ENCODE assay signal across 11 mouse cellular contexts in the genomic region with DNA sequence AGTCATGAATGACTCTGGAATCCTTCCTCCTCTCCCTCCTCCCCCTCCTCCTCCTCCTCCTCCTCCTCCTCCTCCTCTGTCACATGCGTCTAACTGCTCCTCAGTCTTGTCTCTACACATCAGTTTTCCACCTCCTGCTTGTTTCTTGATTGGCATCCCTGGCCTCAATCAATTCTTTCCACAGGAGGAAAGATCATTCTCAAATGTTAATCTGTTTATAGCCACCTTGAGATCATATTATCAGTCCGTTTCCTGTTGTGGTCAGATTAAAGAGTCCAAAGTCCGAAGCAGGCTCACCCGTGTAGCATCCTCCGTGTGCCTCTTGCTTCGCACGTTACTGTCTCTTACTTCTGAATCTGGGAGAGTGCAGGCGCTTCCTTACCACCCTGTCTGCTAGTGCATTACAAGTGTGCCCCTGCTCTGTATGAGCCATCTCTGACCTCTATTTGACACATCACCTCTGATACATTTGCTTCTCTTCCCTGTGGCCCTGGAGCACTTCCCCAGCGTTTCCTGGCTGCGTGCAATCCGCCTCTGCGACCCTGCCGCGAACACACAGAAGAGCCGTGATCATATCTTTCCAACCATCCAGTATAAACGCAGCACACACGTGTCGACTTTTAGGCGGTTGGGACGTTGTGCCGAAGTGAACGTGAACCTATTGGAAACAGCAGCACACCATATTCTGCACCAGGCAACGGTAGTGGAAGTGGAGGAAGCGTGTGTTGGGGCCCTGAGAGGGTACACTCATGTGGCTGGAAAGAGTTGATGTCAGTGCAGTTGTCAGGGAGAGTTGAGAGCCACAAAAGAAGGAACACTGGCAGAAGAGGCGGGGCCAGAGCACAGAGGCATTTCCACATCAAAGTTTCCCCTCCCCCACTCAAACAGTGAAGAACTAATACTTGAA.
DNase-seq lines count a peak whose midpoint lies in the region; ATAC-seq and TF ChIP-seq lines count a peak whose summit lies in the region.
"Had no signal": no experiment of that assay in that cellular context is flagged by ENCODE, and none has a peak within 500 bp of the region (broad histone marks: within the 10 kb centered on the region; RNA-seq: fewer than 3 reads in every experiment).

No protein-coding gene starts in this region.

- H3K4me1 ChIP-seq in heart, embryonic 16.5 days (ENCODE audit: control insufficient read depth, insufficient read depth, low read length), result peaks cover 7% of the 10 kb centered on the region
- peaks cover 9% of the 10 kb centered on the region for H3K4me1 ChIP-seq in E14TG2a.4 (replicated peaks; ENCODE audit: low read depth, low read length)
- H3K4me1 ChIP-seq in embryonic facial prominence, embryonic 14.5 days (ENCODE audit: control insufficient read depth, insufficient read depth, low read length), result peaks cover 5% of the 10 kb centered on the region; the same call in 1 of the 2 replicates
- peaks cover 90% of the 10 kb centered on the region for H3K4me1 ChIP-seq in megakaryocyte, embryonic 14.5 days

- H3K4me3 ChIP-seq in heart, embryonic 16.5 days (ENCODE audit: low read length), result no peak overlapping the region
- H3K4me3 ChIP-seq in E14TG2a.4 (replicated peaks; ENCODE audit: low read length), result 0 out of 2 replicates have a peak overlapping the region, but pooled peaks have one; percentile 13
- H3K4me3 ChIP-seq in embryonic facial prominence, embryonic 14.5 days (ENCODE audit: low read depth, low read length), result no peak overlapping the region
- H3K4me3 ChIP-seq in megakaryocyte, embryonic 14.5 days (replicated peaks), result peak overlapping the region; percentile 87
- H3K4me3 ChIP-seq: limb, embryonic 13.5 days had no signal

- DNase-seq in heart, adult 9 months (ENCODE audit: low spot score in 2 of 2), result no peak
- no peak for DNase-seq in embryonic facial prominence, embryonic 14.5 days (ENCODE audit: low spot score)
- no peak for DNase-seq in retina, postnatal 1 day
- no peak for DNase-seq in cerebellum, postnatal 4 days (ENCODE audit: low spot score in 2 of 2)
- no peak for DNase-seq in cerebellum, adult 9-11 months
- DNase-seq: kidney, postnatal 14 days; spleen, adult 18-20 months had no signal

- H3K9me3 ChIP-seq in heart, embryonic 16.5 days (replicated peaks; ENCODE audit: control insufficient read depth, low read length), result no peaks in the 10 kb centered on the region
- no peaks in the 10 kb centered on the region for H3K9me3 ChIP-seq in E14TG2a.4 (ENCODE audit: low read length)
- no peaks in the 10 kb centered on the region for H3K9me3 ChIP-seq in embryonic facial prominence, embryonic 14.5 days (ENCODE audit: control insufficient read depth, low read length)
- no peaks in the 10 kb centered on the region for H3K9me3 ChIP-seq in megakaryocyte, embryonic 14.5 days
- H3K9me3 ChIP-seq: limb, embryonic 13.5 days had no signal

- ATAC-seq in heart, embryonic 16.5 days (replicated peaks; ENCODE audit: extremely low read depth, insufficient read depth, low FRiP score), result peak; percentile 50; the same call in 1 of the 2 replicates
- ATAC-seq in embryonic facial prominence, embryonic 14.5 days (ENCODE audit: low read depth), result peak; percentile 50; the same call in 1 of the 2 replicates

- WGBS in heart, embryonic 16.5 days, result 52% methylated on average over 24 of the region's 25 CpGs
- 74% methylated on average over 25 of the region's 25 CpGs for WGBS in embryonic facial prominence, embryonic 14.5 days

- H3K4me2 ChIP-seq in heart, embryonic 16.5 days (ENCODE audit: low read depth, low read length), result peak overlapping the region; percentile 22
- no peak overlapping the region for H3K4me2 ChIP-seq in embryonic facial prominence, embryonic 14.5 days (ENCODE audit: low read depth, low read length)
- H3K4me2 ChIP-seq: limb, embryonic 13.5 days had no signal

- no peak overlapping the region for H3K9ac ChIP-seq in heart, embryonic 16.5 days (ENCODE audit: low read length)
- H3K9ac ChIP-seq in embryonic facial prominence, embryonic 14.5 days (ENCODE audit: low read depth, low read length), result no peak overlapping the region
- H3K9ac ChIP-seq: limb, embryonic 13.5 days had no signal

- H3K27me3 ChIP-seq in heart, embryonic 16.5 days (ENCODE audit: control insufficient read depth, insufficient read depth, low read length), result no peaks in the 10 kb centered on the region
- peaks cover 11% of the 10 kb centered on the region for H3K27me3 ChIP-seq in E14TG2a.4 (ENCODE audit: insufficient read depth, low read length)
- no peaks in the 10 kb centered on the region for H3K27me3 ChIP-seq in embryonic facial prominence, embryonic 14.5 days (replicated peaks; ENCODE audit: control insufficient read depth, insufficient read depth, low read length)
- no peaks in the 10 kb centered on the region for H3K27me3 ChIP-seq in megakaryocyte, embryonic 14.5 days (replicated peaks)
- H3K27me3 ChIP-seq: limb, embryonic 13.5 days had no signal

- H3K27ac ChIP-seq in heart, embryonic 16.5 days (ENCODE audit: low read length), result no peak overlapping the region
- H3K27ac ChIP-seq in embryonic facial prominence, embryonic 14.5 days (replicated peaks; ENCODE audit: low read depth, low read length), result no peak overlapping the region
- H3K27ac ChIP-seq: limb, embryonic 13.5 days had no signal

- no peak for TF ChIP-seq CTCF in E14TG2a.4 (conservative IDR thresholded peaks at IDR 0.05; ENCODE audit: low read length)

- no peaks in the 10 kb centered on the region for H3K36me3 ChIP-seq in heart, embryonic 16.5 days (ENCODE audit: control insufficient read depth, insufficient read depth)
- no peaks in the 10 kb centered on the region for H3K36me3 ChIP-seq in E14TG2a.4 (ENCODE audit: insufficient read depth, low read length)
- H3K36me3 ChIP-seq in embryonic facial prominence, embryonic 14.5 days (ENCODE audit: control insufficient read depth, insufficient read depth, low read length), result no peaks in the 10 kb centered on the region
- no peaks in the 10 kb centered on the region for H3K36me3 ChIP-seq in megakaryocyte, embryonic 14.5 days (replicated peaks; ENCODE audit: low read length)
- H3K36me3 ChIP-seq: limb, embryonic 13.5 days had no signal

Comparison
In these comparisons a context has a peak if more than half of its experiments do, and no peak if none do; other contexts are left out.
1. H3K4me3 ChIP-seq: peak in E14TG2a.4 (single experiment) and megakaryocyte, embryonic 14.5 days (single experiment); none in heart, embryonic 16.5 days (single experiment) and embryonic facial prominence, embryonic 14.5 days (single experiment).